Mouse (Mus musculus): ENCODE measurements around the gene Shb. TPM values are rescaled to one million over a fixed set of nuclear protein-coding genes. Genes with fewer than 3 reads are reported as not detected.

The Shb gene
- polyA plus RNA-seq, 1 experiment, result 46.3 TPM

- Histone ChIP-seq H3K4me2 (ENCODE audit: low read depth) (peak overlapping the region; percentile 87), H3K27me3 (ENCODE audit: control insufficient read depth, insufficient read depth, insufficient read length) (no peaks in the 10 kb centered on the region), H3K4me3 (peak overlapping the region; percentile 98), H3ac (ENCODE audit: control insufficient read depth, insufficient read length) (no peak overlapping the region), H3K79me2 (ENCODE audit: control insufficient read depth, insufficient read depth) (peaks cover 68% of the 10 kb centered on the region), H3K36me3 (ENCODE audit: control insufficient read depth, insufficient read depth) (no peaks in the 10 kb centered on the region)
- no peak for TF ChIP-seq TCF12 (IDR thresholded peaks at IDR 0.05; ENCODE audit: insufficient read depth, poor library complexity, severe bottlenecking)
- peak; percentile 13 for TF ChIP-seq SRF (IDR thresholded peaks at IDR 0.05; ENCODE audit: control insufficient read depth, insufficient read length, low read depth)
Observed at GRCm38 (mm10) chr4:45527562-45528354, 4.5 kb downstream of the Shb start.

- Histone ChIP-seq H3K4me2 (ENCODE audit: low read depth) (peak overlapping the region; percentile 87), H3K36me3 (ENCODE audit: control insufficient read depth, insufficient read depth) (peaks cover 3% of the 10 kb centered on the region), H3K4me3 (peak overlapping the region; percentile 98), H3K27me3 (ENCODE audit: control insufficient read depth, insufficient read depth, insufficient read length) (no peaks in the 10 kb centered on the region), H3K79me2 (ENCODE audit: control insufficient read depth, insufficient read depth) (peaks cover 75% of the 10 kb centered on the region), H3ac (ENCODE audit: control insufficient read depth, insufficient read length) (no peak overlapping the region)
- TF ChIP-seq POLR2A (IDR thresholded peaks at IDR 0.05; ENCODE audit: insufficient read length, low read depth), result no peak
- TF ChIP-seq TCF12 (IDR thresholded peaks at IDR 0.05; ENCODE audit: insufficient read depth, poor library complexity, severe bottlenecking), result no peak
- TF ChIP-seq REST (IDR thresholded peaks at IDR 0.05; ENCODE audit: insufficient read depth, insufficient read length), result no peak
- no peak for TF ChIP-seq USF1 (IDR thresholded peaks at IDR 0.05; ENCODE audit: low read depth)
- no peak for TF ChIP-seq SRF (IDR thresholded peaks at IDR 0.05; ENCODE audit: control insufficient read depth, insufficient read length, low read depth)
Observed at GRCm38 (mm10) chr4:45526846-45527561, 5.3 kb downstream of the Shb start.

GRCm38 (mm10) chr4:45526175-45526574 is 6.1 kb downstream of the Shb start:
- no peak overlapping the region for H3K4me2 ChIP-seq (ENCODE audit: low read depth)
- H3ac ChIP-seq (ENCODE audit: control insufficient read depth, insufficient read length), result no peak overlapping the region
- peaks cover 83% of the 10 kb centered on the region for H3K79me2 ChIP-seq (ENCODE audit: control insufficient read depth, insufficient read depth)
- no peaks in the 10 kb centered on the region for H3K27me3 ChIP-seq (ENCODE audit: control insufficient read depth, insufficient read depth, insufficient read length)
- no peak overlapping the region for H3K4me3 ChIP-seq
- peaks cover 5% of the 10 kb centered on the region for H3K36me3 ChIP-seq (ENCODE audit: control insufficient read depth, insufficient read depth)
- TF ChIP-seq MYOD1 (IDR thresholded peaks at IDR 0.05; ENCODE audit: control insufficient read depth in 1 of 3, insufficient read length in 2 of 3, low read depth in 2 of 3) (no peak), E2F4 (IDR thresholded peaks at IDR 0.05; ENCODE audit: insufficient read depth) (no peak), SRF (IDR thresholded peaks at IDR 0.05; ENCODE audit: control insufficient read depth, insufficient read length, low read depth) (no peak), TCF12 (IDR thresholded peaks at IDR 0.05; ENCODE audit: insufficient read depth, poor library complexity, severe bottlenecking) (no peak), POLR2A (IDR thresholded peaks at IDR 0.05; ENCODE audit: insufficient read length, low read depth) (no peak), MYOG (IDR thresholded peaks at IDR 0.05; ENCODE audit: control insufficient read depth in 1 of 3, insufficient read depth in 1 of 3, insufficient read length in 2 of 3, low read depth in 2 of 3) (no peak), CEBPB (IDR thresholded peaks at IDR 0.05; ENCODE audit: insufficient read depth, poor library complexity, severe bottlenecking) (no peak)

DNA sequence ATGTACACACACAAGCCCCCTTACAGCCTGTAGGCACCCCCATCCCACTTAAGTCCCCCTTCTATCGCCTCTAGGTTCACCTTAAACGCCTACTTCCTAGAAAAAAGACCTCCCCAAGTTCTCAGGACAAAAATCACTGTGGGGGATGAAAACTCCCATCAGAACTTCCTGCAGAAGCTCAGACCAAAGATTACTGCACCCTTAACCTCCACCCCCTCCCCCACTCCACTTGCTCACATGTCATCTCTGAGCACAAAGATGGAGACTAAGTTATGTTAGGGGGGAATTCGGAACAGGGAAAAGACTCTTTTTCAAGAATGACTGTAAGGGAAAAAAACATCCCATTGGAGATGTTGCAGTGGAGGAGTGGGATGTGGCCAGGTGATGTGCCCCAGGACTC is 6.7 kb downstream of the Shb start:
- no peak for TF ChIP-seq SRF (IDR thresholded peaks at IDR 0.05; ENCODE audit: control insufficient read depth, insufficient read length, low read depth)
- TF ChIP-seq POLR2AphosphoS2 (IDR thresholded peaks at IDR 0.05; ENCODE audit: insufficient read length, low read depth), result no peak
- TF ChIP-seq REST (IDR thresholded peaks at IDR 0.05; ENCODE audit: insufficient read depth, insufficient read length), result no peak
- TF ChIP-seq CEBPB (IDR thresholded peaks at IDR 0.05; ENCODE audit: insufficient read depth, poor library complexity, severe bottlenecking), result no peak
- no peak for TF ChIP-seq E2F4 (IDR thresholded peaks at IDR 0.05; ENCODE audit: insufficient read depth)
- no peak for TF ChIP-seq MAX (IDR thresholded peaks at IDR 0.05; ENCODE audit: low read depth)
- no peak for TF ChIP-seq MYOG (IDR thresholded peaks at IDR 0.05; ENCODE audit: control insufficient read depth in 1 of 3, insufficient read depth in 1 of 3, insufficient read length in 2 of 3, low read depth in 2 of 3)
- TF ChIP-seq TCF12 (IDR thresholded peaks at IDR 0.05; ENCODE audit: insufficient read depth, poor library complexity, severe bottlenecking), result no peak
- no peak for TF ChIP-seq USF1 (IDR thresholded peaks at IDR 0.05; ENCODE audit: low read depth)
- TF ChIP-seq MYOD1 (IDR thresholded peaks at IDR 0.05; ENCODE audit: control insufficient read depth in 1 of 3, insufficient read length in 2 of 3, low read depth in 2 of 3), result no peak
- TF ChIP-seq POLR2A (IDR thresholded peaks at IDR 0.05; ENCODE audit: insufficient read length, low read depth), result no peak
- no peak for TF ChIP-seq TCF3 (IDR thresholded peaks at IDR 0.05; ENCODE audit: insufficient read length, low read depth)
- Histone ChIP-seq H3K4me2 (ENCODE audit: low read depth) (peak overlapping the region; percentile 8), H3K79me2 (ENCODE audit: control insufficient read depth, insufficient read depth) (peaks cover 90% of the 10 kb centered on the region), H3K36me3 (ENCODE audit: control insufficient read depth, insufficient read depth) (peaks cover 5% of the 10 kb centered on the region), H3K4me3 (no peak overlapping the region), H3K27me3 (ENCODE audit: control insufficient read depth, insufficient read depth, insufficient read length) (no peaks in the 10 kb centered on the region), H3ac (ENCODE audit: control insufficient read depth, insufficient read length) (no peak overlapping the region)

GRCm38 (mm10) chr4:45524602-45525001 is 7.7 kb downstream of the Shb start:
- Histone ChIP-seq H3K4me3 (no peak overlapping the region), H3K36me3 (ENCODE audit: control insufficient read depth, insufficient read depth) (peaks cover 12% of the 10 kb centered on the region), H3K79me2 (ENCODE audit: control insufficient read depth, insufficient read depth) (peaks cover 99% of the 10 kb centered on the region), H3K27me3 (ENCODE audit: control insufficient read depth, insufficient read depth, insufficient read length) (no peaks in the 10 kb centered on the region), H3ac (ENCODE audit: control insufficient read depth, insufficient read length) (no peak overlapping the region), H3K4me2 (ENCODE audit: low read depth) (peak overlapping the region; percentile 30)
- TF ChIP-seq MYOD1 (IDR thresholded peaks at IDR 0.05; ENCODE audit: control insufficient read depth in 1 of 3, insufficient read length in 2 of 3, low read depth in 2 of 3), result peak; percentile 95 to 97 (median 96)
- TF ChIP-seq TCF3 (IDR thresholded peaks at IDR 0.05; ENCODE audit: insufficient read length, low read depth), result peak; percentile 76
- no peak for TF ChIP-seq POLR2AphosphoS2 (IDR thresholded peaks at IDR 0.05; ENCODE audit: insufficient read length, low read depth)
- no peak for TF ChIP-seq POLR2A (IDR thresholded peaks at IDR 0.05; ENCODE audit: insufficient read length, low read depth)
- TF ChIP-seq TCF12 (IDR thresholded peaks at IDR 0.05; ENCODE audit: insufficient read depth, poor library complexity, severe bottlenecking), result peak; percentile 68
- peak; percentile 60 to 89 (median 86) for TF ChIP-seq MYOG (IDR thresholded peaks at IDR 0.05; ENCODE audit: control insufficient read depth in 1 of 3, insufficient read depth in 1 of 3, insufficient read length in 2 of 3, low read depth in 2 of 3)
- TF ChIP-seq E2F4 (IDR thresholded peaks at IDR 0.05; ENCODE audit: insufficient read depth), result no peak

Measured in myocyte (in vitro differentiated cells).